ENCODE assay signal across 27 mouse cellular contexts in the genomic region with DNA sequence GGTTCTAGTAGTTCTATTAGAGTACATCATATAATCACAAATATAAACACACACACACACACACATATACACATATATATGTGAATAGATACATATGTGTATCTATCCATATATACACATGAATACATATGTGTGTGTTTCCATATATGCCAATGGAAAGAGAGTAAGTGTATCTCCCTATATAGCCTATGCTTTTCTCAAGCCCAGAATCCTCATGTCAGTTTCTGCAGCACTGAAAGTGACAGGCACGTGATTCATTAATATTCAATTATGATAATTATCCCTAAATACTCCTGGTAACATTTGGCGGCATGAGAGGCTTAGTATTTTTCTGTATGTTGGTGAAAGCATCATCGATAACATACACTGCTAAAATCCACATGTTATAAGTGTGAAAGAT. TPM values are rescaled to one million over a fixed set of nuclear protein-coding genes. Genes with fewer than 3 reads are reported as not detected.
A peak's percentile ranks its signal among the peaks of the same experiment; 100 is the strongest.
DNase-seq lines count a peak whose midpoint lies in the region; ATAC-seq and TF ChIP-seq lines count a peak whose summit lies in the region.
"Had no signal": no experiment of that assay in that cellular context is flagged by ENCODE, and none has a peak within 500 bp of the region (broad histone marks: within the 10 kb centered on the region; RNA-seq: fewer than 3 reads in every experiment).

No protein-coding gene starts in this region.

- intact Hi-C loops in heart, postnatal 14 days (cut with DNase I): no loop called here

- 0 out of 2 replicates have a peak, but pooled peaks cover 2% of the 10 kb centered on the region for H3K4me1 ChIP-seq in forebrain, embryonic 13.5 days
- H3K4me1 ChIP-seq in forebrain, embryonic 10.5 days: no peaks in the 10 kb centered on the region
- H3K4me1 ChIP-seq in forebrain, embryonic 15.5 days: 0 out of 2 replicates have a peak, but pooled peaks cover 4% of the 10 kb centered on the region
- H3K4me1 ChIP-seq in forebrain, embryonic 12.5 days: no peaks in the 10 kb centered on the region
- H3K4me1 ChIP-seq: embryonic facial prominence, embryonic 13.5 days; embryonic facial prominence, embryonic 15.5 days had no signal

- ATAC-seq in forebrain, embryonic 13.5 days: peak; percentile 55; the same call in 1 of the 2 replicates
- 0 out of 2 replicates have a peak, but pooled peaks have one; percentile 53 for ATAC-seq in forebrain, embryonic 15.5 days (replicated peaks)
- no peak for ATAC-seq in forebrain, embryonic 12.5 days (ENCODE audit: low FRiP score)
- ATAC-seq: activated CD4-positive, CD25-positive, alpha-beta regulatory T cell, adult 4 months; CD4-positive, CD25-positive, alpha-beta regulatory T cell, adult 4 months; Patski had no signal

- DNase-seq in forebrain, embryonic 10.5 days (ENCODE audit: extremely low spot score, low spot score): no peak
- peak; percentile 17 for DNase-seq in heart, adult 11 months
- no peak for DNase-seq in heart, postnatal 14 days
- peak; percentile 42 for DNase-seq in brain, embryonic 14.5 days (ENCODE audit: low read depth)
- DNase-seq: adrenal gland, adult 8-10 months; adrenal gland, postnatal 14 days; adrenal gland, postnatal 36 days; B cell, adult 2 months; cerebellum, adult 11 months; cerebellum, adult 18-20 months; cerebellum, adult 8-10 months; cerebellum, adult 9-11 months; cerebellum, postnatal 14 days; cerebellum, postnatal 36 days; embryo, embryonic 11 days had no signal

- H3K27ac ChIP-seq in forebrain, embryonic 13.5 days: no peak overlapping the region
- no peak overlapping the region for H3K27ac ChIP-seq in forebrain, embryonic 10.5 days
- H3K27ac ChIP-seq in forebrain, embryonic 15.5 days (replicated peaks): no peak overlapping the region
- H3K27ac ChIP-seq in forebrain, embryonic 12.5 days: no peak overlapping the region
- H3K27ac ChIP-seq: embryonic facial prominence, embryonic 13.5 days; embryonic facial prominence, embryonic 15.5 days had no signal

- H3K4me3 ChIP-seq in forebrain, embryonic 13.5 days: no peak overlapping the region
- no peak overlapping the region for H3K4me3 ChIP-seq in forebrain, embryonic 10.5 days
- H3K4me3 ChIP-seq in forebrain, embryonic 15.5 days: no peak overlapping the region
- no peak overlapping the region for H3K4me3 ChIP-seq in forebrain, embryonic 12.5 days (replicated peaks)
- H3K4me3 ChIP-seq: embryonic facial prominence, embryonic 13.5 days; embryonic facial prominence, embryonic 15.5 days; erythroblast, embryonic 14.5 days had no signal

- no peaks in the 10 kb centered on the region for H3K36me3 ChIP-seq in forebrain, embryonic 13.5 days (ENCODE audit: poor library complexity, severe bottlenecking)
- H3K36me3 ChIP-seq in forebrain, embryonic 10.5 days (replicated peaks): no peaks in the 10 kb centered on the region
- no peaks in the 10 kb centered on the region for H3K36me3 ChIP-seq in forebrain, embryonic 15.5 days
- H3K36me3 ChIP-seq in forebrain, embryonic 12.5 days (replicated peaks): no peaks in the 10 kb centered on the region
- H3K36me3 ChIP-seq: embryonic facial prominence, embryonic 13.5 days; embryonic facial prominence, embryonic 15.5 days; G1E had no signal

- H3K27me3 ChIP-seq in forebrain, embryonic 13.5 days: no peaks in the 10 kb centered on the region
- no peaks in the 10 kb centered on the region for H3K27me3 ChIP-seq in forebrain, embryonic 10.5 days (ENCODE audit: poor library complexity, severe bottlenecking)
- no peaks in the 10 kb centered on the region for H3K27me3 ChIP-seq in forebrain, embryonic 15.5 days
- H3K27me3 ChIP-seq in forebrain, embryonic 12.5 days: no peaks in the 10 kb centered on the region
- H3K27me3 ChIP-seq: CH12.LX; embryonic facial prominence, embryonic 13.5 days; embryonic facial prominence, embryonic 15.5 days; Patski had no signal

- no peak overlapping the region for H3K4me2 ChIP-seq in forebrain, embryonic 13.5 days
- no peak overlapping the region for H3K4me2 ChIP-seq in forebrain, embryonic 15.5 days (replicated peaks)
- H3K4me2 ChIP-seq in forebrain, embryonic 12.5 days: no peak overlapping the region
- H3K4me2 ChIP-seq: embryonic facial prominence, embryonic 13.5 days; embryonic facial prominence, embryonic 15.5 days had no signal

- 60% methylated on average over 3 of the region's 3 CpGs for WGBS in forebrain, embryonic 13.5 days
- WGBS in forebrain, embryonic 10.5 days: 90% methylated on average over 3 of the region's 3 CpGs
- 31% methylated on average over 3 of the region's 3 CpGs for WGBS in forebrain, embryonic 15.5 days
- WGBS in forebrain, embryonic 12.5 days: 56% methylated on average over 3 of the region's 3 CpGs

- H3K9ac ChIP-seq in forebrain, embryonic 13.5 days: no peak overlapping the region
- H3K9ac ChIP-seq in forebrain, embryonic 15.5 days (replicated peaks): no peak overlapping the region
- H3K9ac ChIP-seq in forebrain, embryonic 12.5 days: no peak overlapping the region
- H3K9ac ChIP-seq: embryonic facial prominence, embryonic 13.5 days; embryonic facial prominence, embryonic 15.5 days had no signal

- H3K9me3 ChIP-seq in forebrain, embryonic 13.5 days (replicated peaks): no peaks in the 10 kb centered on the region
- H3K9me3 ChIP-seq in forebrain, embryonic 10.5 days: no peaks in the 10 kb centered on the region
- H3K9me3 ChIP-seq in forebrain, embryonic 15.5 days: no peaks in the 10 kb centered on the region
- H3K9me3 ChIP-seq in forebrain, embryonic 12.5 days: no peaks in the 10 kb centered on the region
- H3K9me3 ChIP-seq: embryonic facial prominence, embryonic 13.5 days; embryonic facial prominence, embryonic 15.5 days had no signal

- TF ChIP-seq CTCF in brain, embryonic 14.5 days (IDR thresholded peaks at IDR 0.05; ENCODE audit: borderline replicate concordance, extremely low read depth, insufficient read depth, insufficient read length): no peak

- TF ChIP-seq POLR2A in brain, embryonic 14.5 days (IDR thresholded peaks at IDR 0.05; ENCODE audit: borderline replicate concordance, extremely low read depth, insufficient read depth, insufficient read length, poor library complexity, severe bottlenecking): no peak

RNA-seq across cellular contexts. Expression of a gene that starts 20.5 kb away (rescaled TPM):
- 36.9 and 38.1 TPM in 2 replicates for polyA plus RNA-seq in forebrain, embryonic 13.5 days (2015; fragmentation: Nextera tagmentation; extraction: Ambion mirVana)
- polyA plus RNA-seq in forebrain, embryonic 10.5 days (2016; fragmentation: Nextera tagmentation; extraction: Ambion mirVana): 22.0 and 22.4 TPM in 2 replicates
- 52.6 and 54.0 TPM in 2 replicates for polyA plus RNA-seq in forebrain, embryonic 15.5 days (2015; fragmentation: Nextera tagmentation; extraction: Ambion mirVana)
- polyA plus RNA-seq in forebrain, embryonic 12.5 days (2016; fragmentation: Nextera tagmentation; extraction: Ambion mirVana): 59.8 and 63.4 TPM in 2 replicates
- 1 to 10 TPM; 3.2 to 3.4 TPM for total RNA-seq in heart, postnatal 14 days (2021)
- 54.7 and 97.8 TPM in 2 replicates for polyA plus RNA-seq in brain, embryonic 14.5 days (2012; rRNA removed)
- total RNA-seq: CH12.LX; common myeloid progenitor, adult 5-6 weeks had no signal
- polyA plus RNA-seq: activated CD4-positive, CD25-positive, alpha-beta regulatory T cell, adult 4 months; erythroblast, embryonic 14.5 days; G1E; Patski had no signal

Comparison
In these comparisons a context has a peak if more than half of its experiments do, and no peak if none do; other contexts are left out.
1. DNase-seq: peak in heart, adult 11 months (single experiment) and brain, embryonic 14.5 days (single experiment); none in forebrain, embryonic 10.5 days (single experiment) and heart, postnatal 14 days (0 of 2).